Mouse (Mus musculus): ENCODE measurements around the gene Atf6b.

GRCm38 (mm10) chr17:34607997-34608396 lies 38.9 kb upstream of the Atf6b start:
- no peak for TF ChIP-seq CTCF (IDR thresholded peaks at IDR 0.05)
- no peak for TF ChIP-seq EP300 (IDR thresholded peaks at IDR 0.05)
